Mouse (Mus musculus) bone marrow macrophage, adult 2 months (primary cell): ENCODE data around the gene Eaf2.

ENCODE experiments used
- CTCF ChIP-seq: IDR thresholded peaks from 2 replicates; pipeline ENCODE4 v1.5.1; 2012; ENCODE audit warnings: low read depth, mild to moderate bottlenecking, low read length, moderate library complexity
- POLR2A ChIP-seq: IDR thresholded peaks from 2 replicates; pipeline ENCODE4 v1.6.1; 2012; ENCODE audit warnings: mild to moderate bottlenecking, low read depth, low read length, borderline replicate concordance

DNA sequence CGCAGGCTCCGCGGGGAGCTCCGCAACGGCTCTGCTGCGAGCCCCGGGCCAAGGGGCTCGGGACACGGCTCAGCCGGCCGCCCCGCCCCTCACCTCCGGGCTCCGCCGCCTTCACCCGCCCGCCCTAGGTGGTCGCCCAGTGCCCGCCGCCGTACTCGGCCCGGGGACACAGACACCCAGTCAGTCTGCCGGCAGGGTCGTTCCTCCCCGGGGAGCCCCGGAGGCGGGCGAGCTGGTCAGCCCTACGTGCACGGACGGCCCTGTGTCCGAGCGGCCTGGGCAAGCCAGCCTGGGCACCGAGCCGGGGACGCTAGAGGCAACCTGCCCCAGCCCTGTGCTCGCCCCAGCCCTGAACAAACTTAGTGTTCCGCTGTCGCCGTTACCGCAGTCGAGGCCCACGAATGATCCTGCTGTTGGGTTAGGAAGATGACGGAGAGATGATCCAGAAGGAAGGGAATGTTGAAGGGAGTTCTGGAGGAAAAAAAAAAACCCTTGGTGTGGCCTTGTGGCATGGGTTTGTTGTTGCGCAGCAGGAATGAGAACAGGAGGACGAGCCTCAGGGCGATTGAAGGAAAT is 561 bp upstream of the Eaf2 start:
- no peak for TF ChIP-seq CTCF
- TF ChIP-seq POLR2A, result no peak
